Mouse (Mus musculus): ENCODE measurements around the gene Olfr1426. TPM values are rescaled to one million over a fixed set of nuclear protein-coding genes. Genes with fewer than 3 reads are reported as not detected.
"Not testable (repeated sequence)": the region's sequence is repeated elsewhere in the genome, so short reads cannot be mapped to it uniquely, and the experiment has no call there.

The Olfr1426 gene
- polyA plus RNA-seq, 2 experiments = not detected

DNA sequence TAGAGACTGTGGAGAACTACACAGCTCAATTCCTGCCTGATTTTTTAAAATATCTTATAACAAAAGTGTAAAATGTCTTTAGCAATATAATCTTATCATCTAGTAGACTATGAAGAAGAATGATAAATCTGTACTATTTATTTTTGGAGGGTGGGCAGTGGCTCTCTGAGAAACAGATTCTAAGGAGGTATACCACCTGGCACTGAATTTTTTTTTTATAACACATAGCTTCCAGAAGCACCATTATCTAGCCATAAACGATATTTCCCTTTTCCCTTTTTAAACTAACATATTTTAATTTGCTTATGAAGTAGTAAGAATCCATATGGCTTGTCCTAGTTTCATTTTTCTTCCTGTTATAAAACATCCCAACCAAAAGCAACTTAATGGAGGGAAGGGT, 12.7 kb upstream of the Olfr1426 start:
- Histone ChIP-seq H3K4me3 (replicated peaks; ENCODE audit: low read length) (no peak overlapping the region), H3K27ac (replicated peaks; ENCODE audit: low read depth, low read length) (no peak overlapping the region), H3K36me3 (ENCODE audit: control insufficient read depth, insufficient read depth, low read length) (no peaks in the 10 kb centered on the region), H3K9me3 (ENCODE audit: control insufficient read depth, low read length) (no peaks in the 10 kb centered on the region), H3K4me2 (replicated peaks; ENCODE audit: low read depth, low read length, severe bottlenecking) (no peak overlapping the region), H3K27me3 (ENCODE audit: control insufficient read depth, insufficient read depth, low read length) (no peaks in the 10 kb centered on the region), H3K4me1 (ENCODE audit: control insufficient read depth, insufficient read depth, low read length) (no peaks in the 10 kb centered on the region), H3K9ac (ENCODE audit: low read depth, low read length, severe bottlenecking) (no peak overlapping the region)
- no peak for ATAC-seq (ENCODE audit: low FRiP score, low read depth)
- no peak for DNase-seq (ENCODE audit: low spot score)
- no peak for TF ChIP-seq POLR2A (IDR thresholded peaks at IDR 0.05; ENCODE audit: borderline replicate concordance, extremely low read depth, insufficient read depth, insufficient read length)
- 60% methylated on average over 1 of the region's 1 CpGs for WGBS

DNA sequence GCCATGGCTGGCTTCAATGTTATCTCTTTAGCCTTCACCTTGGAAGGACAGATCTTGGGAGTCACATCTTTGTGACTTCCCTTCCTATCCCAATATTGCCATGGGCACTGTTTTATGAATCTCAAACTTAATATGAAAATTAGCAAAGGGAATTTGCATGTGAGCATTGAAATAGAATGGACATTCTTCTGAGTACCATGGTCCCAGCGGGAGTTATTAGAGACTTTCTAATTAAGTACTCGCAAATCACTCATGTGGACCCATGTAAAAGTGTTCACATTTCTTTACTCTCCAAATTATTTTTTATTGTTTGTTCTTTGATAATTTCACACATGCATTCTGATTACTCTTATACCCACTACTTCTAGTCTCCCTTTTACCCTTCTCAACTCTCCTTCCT, 11.4 kb upstream of the Olfr1426 start, which contains the start of gene Olfr1427:
TSS of gene Olfr1427 (minus strand) at position 101 of the 400 bp plus-strand sequence.
- H3K36me3 ChIP-seq (ENCODE audit: control insufficient read depth, insufficient read depth, low read length) = no peaks in the 10 kb centered on the region
- no peak for DNase-seq (ENCODE audit: low spot score)
- ATAC-seq (ENCODE audit: low FRiP score, low read depth) = no peak
- no peaks in the 10 kb centered on the region for H3K9me3 ChIP-seq (ENCODE audit: control insufficient read depth, low read length)
- 98% methylated on average over 2 of the region's 2 CpGs for WGBS
- H3K4me3 ChIP-seq (replicated peaks; ENCODE audit: low read length) = no peak within 1 kb of the TSS
- TF ChIP-seq POLR2A (IDR thresholded peaks at IDR 0.05; ENCODE audit: borderline replicate concordance, extremely low read depth, insufficient read depth, insufficient read length) = no peak
- H3K4me1 ChIP-seq (ENCODE audit: control insufficient read depth, insufficient read depth, low read length) = no peaks in the 10 kb centered on the region
- H3K4me2 ChIP-seq (replicated peaks; ENCODE audit: low read depth, low read length, severe bottlenecking) = no peak within 1 kb of the TSS
- no peaks in the 10 kb centered on the region for H3K27me3 ChIP-seq (ENCODE audit: control insufficient read depth, insufficient read depth, low read length)
- no peak within 1 kb of the TSS for H3K27ac ChIP-seq (replicated peaks; ENCODE audit: low read depth, low read length)
- H3K9ac ChIP-seq (ENCODE audit: low read depth, low read length, severe bottlenecking) = no peak within 1 kb of the TSS

DNA sequence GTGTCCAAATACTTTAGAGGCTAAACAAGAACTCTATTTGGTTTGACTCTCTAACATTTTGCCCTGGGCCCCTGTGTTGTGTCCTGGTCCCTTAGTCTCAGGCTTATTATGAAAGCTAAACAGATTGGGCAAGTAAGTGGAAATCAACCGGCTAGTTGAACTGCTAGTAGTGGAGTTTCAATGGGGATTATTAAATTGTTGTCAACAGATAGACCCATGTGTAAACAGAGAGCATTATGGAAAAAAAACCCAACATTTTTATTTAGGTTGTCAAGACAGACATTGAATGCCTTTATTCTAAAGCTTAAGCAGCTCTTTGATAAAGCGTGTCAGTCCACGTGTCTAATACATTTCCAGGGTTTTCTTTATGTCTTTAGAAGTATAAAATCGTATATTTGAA, 14.2 kb downstream of the Olfr1426 start, which contains the start of gene Olfr1425:
TSS of gene Olfr1425 (minus strand) at position 101 of the 400 bp plus-strand sequence.
- H3K9me3 ChIP-seq (ENCODE audit: control insufficient read depth, low read length); H3K9ac ChIP-seq (ENCODE audit: low read depth, low read length, severe bottlenecking); H3K27me3 ChIP-seq (ENCODE audit: control insufficient read depth, insufficient read depth, low read length); H3K4me1 ChIP-seq (ENCODE audit: control insufficient read depth, insufficient read depth, low read length); H3K27ac ChIP-seq (replicated peaks; ENCODE audit: low read depth, low read length); H3K4me3 ChIP-seq (replicated peaks; ENCODE audit: low read length); H3K36me3 ChIP-seq (ENCODE audit: control insufficient read depth, insufficient read depth, low read length); H3K4me2 ChIP-seq (replicated peaks; ENCODE audit: low read depth, low read length, severe bottlenecking); DNase-seq (ENCODE audit: low spot score); ATAC-seq (ENCODE audit: low FRiP score, low read depth): not testable (repeated sequence)
- 75% methylated on average over 4 of the region's 4 CpGs for WGBS

DNA sequence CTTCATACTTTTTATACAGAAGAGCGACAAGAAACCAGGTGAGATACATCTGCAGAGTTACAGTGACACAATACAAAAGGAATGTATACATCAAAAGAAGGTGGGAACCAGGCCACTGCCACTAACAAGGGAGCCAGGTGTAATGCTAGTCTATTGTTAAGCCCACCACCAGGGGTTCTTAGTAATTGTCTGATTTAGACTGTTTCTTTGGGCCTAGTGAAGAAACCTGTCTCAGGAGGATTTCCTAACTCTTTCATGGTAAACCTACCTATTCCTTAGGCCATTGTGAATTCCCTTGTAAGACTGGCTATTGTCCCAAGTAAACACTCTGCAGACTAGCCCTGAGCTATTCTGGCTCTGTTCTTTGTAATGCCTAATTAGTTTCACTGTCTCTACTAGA, 22.3 kb downstream of the Olfr1426 start:
- H3K4me3 ChIP-seq (replicated peaks; ENCODE audit: low read length); H3K36me3 ChIP-seq (ENCODE audit: control insufficient read depth, insufficient read depth, low read length); H3K9me3 ChIP-seq (ENCODE audit: control insufficient read depth, low read length); ATAC-seq (ENCODE audit: low FRiP score, low read depth); H3K4me2 ChIP-seq (replicated peaks; ENCODE audit: low read depth, low read length, severe bottlenecking); DNase-seq (ENCODE audit: low spot score); H3K9ac ChIP-seq (ENCODE audit: low read depth, low read length, severe bottlenecking); H3K27me3 ChIP-seq (ENCODE audit: control insufficient read depth, insufficient read depth, low read length); H3K4me1 ChIP-seq (ENCODE audit: control insufficient read depth, insufficient read depth, low read length); H3K27ac ChIP-seq (replicated peaks; ENCODE audit: low read depth, low read length): not testable (repeated sequence)
- WGBS = 71% methylated on average over 1 of the region's 1 CpGs

DNA sequence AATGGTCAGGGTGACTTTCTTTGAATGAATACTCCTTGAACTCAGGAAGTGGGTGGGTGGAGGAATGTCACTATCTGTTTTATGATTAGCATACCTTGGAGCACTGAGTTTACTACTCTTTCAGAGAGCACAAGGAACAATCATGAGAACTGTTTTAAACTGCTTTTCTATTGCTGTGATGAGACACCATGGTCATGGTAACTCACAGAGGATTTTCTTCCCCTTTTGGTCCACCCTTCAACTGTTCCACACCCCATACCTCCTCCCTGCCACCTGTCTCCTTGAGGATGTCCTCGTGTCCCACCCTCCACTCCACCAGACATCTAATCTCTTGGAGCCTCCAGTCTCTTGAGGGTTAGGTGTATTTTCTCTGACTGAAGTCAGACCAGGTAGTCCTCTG, 24.0 kb downstream of the Olfr1426 start:
- DNase-seq (ENCODE audit: low spot score); H3K4me1 ChIP-seq (ENCODE audit: control insufficient read depth, insufficient read depth, low read length); H3K9me3 ChIP-seq (ENCODE audit: control insufficient read depth, low read length); H3K4me3 ChIP-seq (replicated peaks; ENCODE audit: low read length); H3K27ac ChIP-seq (replicated peaks; ENCODE audit: low read depth, low read length); H3K36me3 ChIP-seq (ENCODE audit: control insufficient read depth, insufficient read depth, low read length); H3K27me3 ChIP-seq (ENCODE audit: control insufficient read depth, insufficient read depth, low read length); H3K4me2 ChIP-seq (replicated peaks; ENCODE audit: low read depth, low read length, severe bottlenecking); ATAC-seq (ENCODE audit: low FRiP score, low read depth); H3K9ac ChIP-seq (ENCODE audit: low read depth, low read length, severe bottlenecking): not testable (repeated sequence)
- 65% methylated on average over 1 of the region's 1 CpGs for WGBS

DNA sequence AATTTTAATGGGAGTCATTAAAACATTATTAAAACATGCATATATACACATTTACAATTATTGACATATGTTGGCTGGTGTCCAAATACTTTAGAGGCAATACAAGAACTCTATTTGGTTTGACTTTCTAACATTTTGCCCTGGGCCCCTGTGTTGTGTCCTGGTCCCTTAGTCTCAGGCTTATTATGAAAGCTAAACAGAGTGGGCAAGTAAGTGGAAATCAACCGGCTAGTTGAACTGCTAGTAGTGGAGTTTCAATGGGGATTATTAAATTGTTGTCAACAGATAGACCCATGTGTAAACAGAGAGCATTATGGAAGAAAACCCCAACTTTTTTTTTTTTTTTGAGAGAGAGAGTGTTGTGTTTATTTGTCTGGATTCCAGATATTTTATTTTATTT, 29.2 kb downstream of the Olfr1426 start, which contains the start of gene Olfr1424:
TSS of gene Olfr1424 (minus strand) at position 101 of the 400 bp plus-strand sequence.
- ATAC-seq (ENCODE audit: low FRiP score, low read depth); H3K36me3 ChIP-seq (ENCODE audit: control insufficient read depth, insufficient read depth, low read length); H3K4me2 ChIP-seq (replicated peaks; ENCODE audit: low read depth, low read length, severe bottlenecking); H3K27me3 ChIP-seq (ENCODE audit: control insufficient read depth, insufficient read depth, low read length); H3K4me1 ChIP-seq (ENCODE audit: control insufficient read depth, insufficient read depth, low read length); H3K27ac ChIP-seq (replicated peaks; ENCODE audit: low read depth, low read length); DNase-seq (ENCODE audit: low spot score); H3K4me3 ChIP-seq (replicated peaks; ENCODE audit: low read length); H3K9ac ChIP-seq (ENCODE audit: low read depth, low read length, severe bottlenecking); H3K9me3 ChIP-seq (ENCODE audit: control insufficient read depth, low read length): not testable (repeated sequence)
- 59% methylated on average over 1 of the region's 1 CpGs for WGBS

Measured in limb, embryonic 14.5 days (tissue).